Mouse (Mus musculus) MEL (cell line): ENCODE data around the gene Cebpg.

Source experiments
- EP300 ChIP-seq, 2 experiments: IDR thresholded peaks; 2 replicates each; pipeline ENCODE4 v1.6.1; 2011; ENCODE audit warnings: improper control_type of control experiment in 2 of 2, low read length in 2 of 2, low read depth in 1 of 2, mild to moderate bottlenecking in 1 of 2
- POLR2AphosphoS2 ChIP-seq: IDR thresholded peaks from 2 replicates; pipeline ENCODE4 v1.6.1; 2011; ENCODE audit warnings: low read length, improper control_type of control experiment
- TBP ChIP-seq: IDR thresholded peaks from 2 replicates; pipeline ENCODE4 v1.8.0; 2011; ENCODE audit warnings: low read depth, low read length, improper control_type of control experiment

- TF ChIP-seq TBP (no peak), EP300 (IDR thresholded peaks at IDR 0.05; ENCODE audit: low read depth in 1 of 2, low read length in 2 of 2) (no peak), POLR2AphosphoS2 (no peak)
Measured at GRCm38 (mm10) chr7:35006661-35007060, 49.7 kb downstream of the Cebpg start.
